Mouse (Mus musculus): ENCODE results near the gene Zfp661.

The Zfp661 gene

DNA sequence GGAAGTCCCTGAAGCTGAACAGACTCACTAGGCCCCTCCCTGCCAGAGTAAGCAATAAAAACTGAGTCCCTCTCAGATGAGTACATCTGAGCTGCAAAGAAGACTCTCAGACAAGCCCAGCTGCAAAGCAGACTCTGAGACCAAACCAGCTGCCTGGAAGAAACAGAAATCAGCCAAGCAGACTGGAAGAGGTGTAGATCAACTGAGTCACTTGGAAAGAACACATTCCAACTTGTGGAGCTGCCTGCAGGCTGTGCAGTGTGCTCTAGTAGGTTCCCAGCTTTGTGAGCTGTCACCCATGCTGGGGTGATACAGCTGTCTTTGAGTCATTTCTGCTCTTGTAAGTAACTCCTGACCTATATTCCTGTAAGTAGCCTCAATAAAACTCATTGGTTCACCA is 37.2 kb downstream of the Zfp661 start:
- no peak for DNase-seq

DNA sequence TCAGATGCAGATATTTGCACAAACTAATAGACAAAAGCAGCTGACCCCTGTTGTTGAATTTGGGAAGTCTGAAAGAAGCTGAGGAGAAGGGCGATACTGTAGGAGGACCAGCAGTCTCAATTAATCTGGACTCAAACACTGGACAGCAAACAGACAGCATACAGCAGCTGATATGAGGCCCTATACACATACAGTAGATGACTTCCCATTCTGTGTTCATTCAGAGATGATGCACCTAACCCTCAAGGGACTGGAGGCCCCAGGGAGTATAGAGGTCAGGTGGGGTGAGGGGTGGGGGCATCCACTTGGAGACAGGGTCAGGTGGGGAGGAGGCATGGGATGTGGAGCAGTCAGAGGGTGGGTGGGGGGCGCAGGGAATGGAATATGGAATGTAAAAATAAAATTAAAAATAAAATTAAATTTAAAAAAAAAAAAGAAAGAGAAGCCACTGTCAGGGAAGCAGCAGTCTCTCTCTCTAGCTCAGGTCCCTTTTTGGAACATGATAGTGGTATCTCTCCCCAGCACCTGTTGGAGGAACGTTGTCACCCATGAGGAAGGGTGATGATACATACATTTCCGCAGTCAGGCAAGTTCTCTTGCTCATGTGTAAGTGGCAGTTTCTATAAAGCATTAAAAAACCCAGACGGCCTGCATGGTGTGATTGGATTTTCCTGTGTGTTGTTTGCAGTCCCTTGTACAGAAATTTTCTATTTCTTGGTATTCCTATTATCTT is 38.4 kb downstream of the Zfp661 start:
- DNase-seq, result no peak

- DNase-seq, result peak; percentile 53
Measured at GRCm38 (mm10) chr2:127541697-127542096, 45.2 kb downstream of the Zfp661 start.

GRCm38 (mm10) chr2:127541185-127541584 is 45.7 kb downstream of the Zfp661 start, which contains the start of gene Prom2:
Prom2 (minus strand) TSS chr2:127541467.
- DNase-seq, result peak; percentile 66

- peak; percentile 63 for DNase-seq
Measured at GRCm38 (mm10) chr2:127539494-127539893, 47.4 kb downstream of the Zfp661 start.

DNA sequence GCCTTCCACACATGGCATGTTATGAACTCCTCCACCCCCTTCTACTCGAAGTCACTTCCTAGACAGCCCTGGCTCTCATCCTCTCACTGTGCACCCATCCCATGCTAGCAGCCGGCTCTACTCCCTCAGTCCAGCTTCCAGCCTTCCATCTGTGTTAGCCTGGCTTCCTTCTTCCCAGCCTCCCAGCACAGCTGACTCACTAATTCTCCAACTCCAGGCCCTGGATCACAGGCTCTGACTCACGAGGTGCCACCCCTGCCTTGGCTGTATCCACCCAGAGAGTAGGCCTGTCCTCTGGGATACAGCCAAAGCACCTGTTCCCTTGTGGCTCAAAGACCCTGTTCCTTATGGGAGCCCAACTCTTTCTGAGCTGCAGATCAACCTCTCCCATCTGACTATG is 49.3 kb downstream of the Zfp661 start:
- DNase-seq, result peak; percentile 20

- no peak for DNase-seq
Measured at GRCm38 (mm10) chr2:127535363-127535762, 51.5 kb downstream of the Zfp661 start.

DNA sequence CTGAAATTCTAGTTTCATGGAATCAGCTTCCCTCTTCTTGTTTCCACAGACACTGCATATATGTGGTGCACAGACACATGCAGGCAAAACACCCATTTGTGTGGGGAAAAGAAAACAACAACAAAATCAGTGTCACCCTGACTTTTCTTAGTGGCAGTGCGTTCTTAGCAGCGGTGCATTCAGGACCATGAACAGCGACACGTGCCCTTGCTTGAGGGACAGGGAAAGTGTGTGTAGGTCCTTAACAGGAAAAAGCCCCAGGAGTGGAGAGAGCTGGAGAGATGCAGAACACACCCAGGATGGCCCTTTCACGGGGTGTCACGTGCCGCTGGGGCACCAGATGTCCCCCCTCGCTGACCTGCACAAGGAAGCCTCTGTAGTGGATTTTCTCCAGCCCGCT is 54.5 kb downstream of the Zfp661 start:
- peak; percentile 3 for DNase-seq

- no peak for DNase-seq
Measured at GRCm38 (mm10) chr2:127531592-127531991, 55.3 kb downstream of the Zfp661 start.

DNA sequence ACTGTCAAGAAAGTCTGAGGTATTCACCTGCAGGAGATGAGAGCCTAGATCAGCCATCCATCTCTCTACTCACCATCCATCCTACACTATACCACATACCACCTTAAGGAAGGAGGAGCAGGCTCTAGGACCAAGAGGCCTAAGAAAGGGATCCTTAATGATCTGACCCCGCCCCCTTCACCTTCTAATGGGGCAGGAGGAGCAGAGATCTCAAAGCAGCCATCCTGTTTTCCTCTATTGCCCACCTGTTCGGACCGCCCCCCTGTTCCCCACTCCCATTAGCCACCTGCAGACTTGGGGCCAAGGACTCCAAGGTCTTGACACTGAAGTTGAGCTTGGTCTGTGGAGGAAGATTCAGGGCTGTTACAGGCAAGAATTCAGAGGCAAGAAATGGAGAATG is 56.5 kb downstream of the Zfp661 start:
- DNase-seq, result no peak

- peak; percentile 88 for DNase-seq
Measured at GRCm38 (mm10) chr2:127525004-127525775, 61.7 kb downstream of the Zfp661 start.
